Mouse (Mus musculus) urinary bladder, postnatal 36 days (tissue): ENCODE data around the gene Zdhhc22.

Experiments
- DNase-seq, 2 experiments: peaks; one replicate each; pipeline ENCODE4 v3.0.0; 2022; ENCODE audit warnings: low spot score in 2 of 2, mixed read lengths in 1 of 2

Zdhhc22 gene

DNA sequence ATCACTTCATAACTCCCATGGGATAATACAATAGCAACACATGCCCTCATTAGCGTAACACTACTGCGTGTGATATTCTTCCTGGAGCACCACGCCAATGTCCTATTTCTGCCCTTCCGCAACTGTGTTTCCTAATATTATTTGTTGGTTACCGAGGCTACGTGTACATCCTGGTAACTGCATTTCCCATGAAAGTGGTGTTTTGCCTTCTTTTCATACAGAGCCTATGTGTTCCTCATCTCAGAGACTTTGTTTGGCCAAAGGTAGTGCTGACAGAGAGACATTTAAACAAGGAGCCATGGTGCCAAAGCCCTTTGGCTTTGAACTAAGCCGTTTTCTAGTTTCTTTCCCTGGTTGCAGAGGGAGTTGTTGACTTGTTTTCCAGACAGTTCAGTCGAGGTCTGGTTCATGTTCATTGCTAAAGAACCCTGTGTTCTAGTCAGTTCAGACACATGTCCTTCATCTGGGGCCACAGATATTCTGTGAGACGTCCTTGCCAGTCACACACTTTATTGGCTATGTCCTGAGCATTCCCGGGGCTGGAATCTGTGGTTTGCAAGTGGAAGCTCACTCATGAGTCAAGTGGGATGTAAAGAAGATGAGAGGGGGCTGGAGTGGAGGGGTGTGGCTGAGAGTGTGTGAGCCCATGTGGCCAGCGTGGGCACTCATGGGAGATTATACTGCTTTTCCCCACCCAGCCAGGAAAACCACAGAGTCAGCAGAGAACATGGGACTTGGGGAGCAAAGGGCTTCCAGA is 53.5 kb downstream of the Zdhhc22 start:
- DNase-seq: no peak

DNA sequence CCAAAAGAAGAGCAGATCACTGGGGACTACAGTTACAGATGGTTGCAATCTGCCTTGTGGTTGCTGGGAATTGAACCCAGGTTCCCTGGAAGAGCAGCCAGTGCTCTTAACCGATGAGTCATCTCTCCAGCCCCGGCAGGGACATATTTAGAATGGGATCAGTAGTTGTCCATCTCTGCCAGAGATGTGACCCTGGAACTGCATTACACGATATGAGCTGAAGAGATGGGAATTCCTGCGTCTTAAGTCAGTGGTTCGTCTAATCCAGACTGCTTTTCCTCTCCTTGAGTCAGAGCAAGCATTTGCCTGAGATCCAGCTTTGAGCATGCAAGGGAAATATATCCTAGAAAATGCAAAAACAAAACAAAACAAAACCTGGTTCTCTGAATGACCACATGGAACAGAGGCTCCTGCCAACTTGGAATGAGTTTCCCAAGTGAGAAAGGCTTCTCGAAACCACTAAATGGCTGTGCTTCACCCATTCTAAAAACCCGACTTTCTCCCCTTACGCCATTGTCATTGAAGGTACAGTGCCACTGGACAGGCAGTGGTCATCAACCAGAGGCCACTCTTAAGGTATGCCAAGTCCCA is 54.4 kb downstream of the Zdhhc22 start:
- no peak for DNase-seq

DNA sequence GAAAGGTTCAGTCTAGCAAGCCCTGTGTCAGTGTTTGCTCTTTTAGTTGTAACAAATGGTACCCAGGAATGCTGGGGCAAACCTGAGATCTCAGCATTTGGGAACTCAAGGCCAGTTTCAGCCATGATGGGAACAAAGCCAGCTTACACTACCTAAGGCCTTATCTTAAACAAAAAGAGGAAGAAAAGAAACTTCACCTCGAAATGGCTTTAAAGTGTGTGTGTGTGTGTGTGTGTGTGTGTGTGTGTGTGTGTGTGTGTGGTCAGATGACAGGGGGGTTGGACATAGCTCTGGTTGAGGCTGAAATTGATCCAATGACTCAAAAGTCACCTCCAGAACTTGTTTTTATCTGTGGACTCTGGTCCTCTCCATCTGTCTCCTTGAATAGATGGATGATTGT is 55.5 kb downstream of the Zdhhc22 start:
- DNase-seq: no peak

DNA sequence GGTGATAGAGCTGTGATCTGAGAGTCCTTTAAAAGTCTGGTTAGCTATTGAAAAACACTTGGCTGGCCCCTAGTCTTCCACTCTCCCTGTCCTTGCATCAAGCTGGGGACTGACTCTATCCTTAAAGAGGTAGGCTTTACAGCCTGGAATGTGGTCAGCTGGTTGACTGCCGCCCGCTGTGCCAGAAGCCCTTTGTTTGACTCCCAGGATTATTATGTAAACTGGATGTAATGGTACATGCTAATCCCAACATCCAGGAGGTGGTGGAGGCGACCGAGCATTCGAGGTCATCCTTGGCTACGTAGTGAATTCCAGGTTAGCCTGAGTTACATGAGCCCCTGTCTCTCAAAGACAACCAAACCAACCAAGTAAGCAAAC is 57.7 kb downstream of the Zdhhc22 start:
- peak in 1 of 2 experiments; percentile 73 for DNase-seq

DNA sequence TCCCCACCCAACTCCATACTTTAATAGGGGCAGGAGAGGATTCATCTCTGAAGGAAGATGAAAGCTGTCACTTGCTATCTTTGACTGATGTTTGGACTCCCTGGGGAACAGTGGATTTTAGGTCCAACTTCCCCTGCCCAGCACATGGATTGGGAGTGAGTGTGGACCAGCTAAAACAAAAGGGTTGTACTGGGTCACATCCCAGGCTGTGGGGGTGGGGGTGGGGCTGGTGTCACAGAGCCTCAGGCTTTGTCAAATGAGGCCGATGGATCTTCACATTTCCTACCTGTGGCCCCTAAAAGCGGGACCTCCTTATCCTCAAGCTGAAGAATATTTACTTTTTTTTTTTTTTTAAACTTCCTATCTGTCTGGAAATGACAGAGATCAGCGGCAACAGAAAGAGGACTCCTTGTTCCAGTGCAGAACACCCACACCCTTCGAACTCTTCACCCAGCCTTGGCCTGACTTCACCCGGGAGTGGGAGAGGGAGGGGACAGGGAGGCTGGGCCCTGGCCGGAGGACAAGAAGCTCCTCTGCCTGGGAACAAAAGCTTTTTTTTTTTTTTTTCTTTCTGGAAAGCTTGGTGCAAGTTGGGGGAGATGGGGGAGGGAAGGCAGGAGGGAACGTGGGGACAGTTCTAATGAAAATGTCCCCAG is 58.2 kb downstream of the Zdhhc22 start:
- peak; percentile 54 to 85 for DNase-seq

DNA sequence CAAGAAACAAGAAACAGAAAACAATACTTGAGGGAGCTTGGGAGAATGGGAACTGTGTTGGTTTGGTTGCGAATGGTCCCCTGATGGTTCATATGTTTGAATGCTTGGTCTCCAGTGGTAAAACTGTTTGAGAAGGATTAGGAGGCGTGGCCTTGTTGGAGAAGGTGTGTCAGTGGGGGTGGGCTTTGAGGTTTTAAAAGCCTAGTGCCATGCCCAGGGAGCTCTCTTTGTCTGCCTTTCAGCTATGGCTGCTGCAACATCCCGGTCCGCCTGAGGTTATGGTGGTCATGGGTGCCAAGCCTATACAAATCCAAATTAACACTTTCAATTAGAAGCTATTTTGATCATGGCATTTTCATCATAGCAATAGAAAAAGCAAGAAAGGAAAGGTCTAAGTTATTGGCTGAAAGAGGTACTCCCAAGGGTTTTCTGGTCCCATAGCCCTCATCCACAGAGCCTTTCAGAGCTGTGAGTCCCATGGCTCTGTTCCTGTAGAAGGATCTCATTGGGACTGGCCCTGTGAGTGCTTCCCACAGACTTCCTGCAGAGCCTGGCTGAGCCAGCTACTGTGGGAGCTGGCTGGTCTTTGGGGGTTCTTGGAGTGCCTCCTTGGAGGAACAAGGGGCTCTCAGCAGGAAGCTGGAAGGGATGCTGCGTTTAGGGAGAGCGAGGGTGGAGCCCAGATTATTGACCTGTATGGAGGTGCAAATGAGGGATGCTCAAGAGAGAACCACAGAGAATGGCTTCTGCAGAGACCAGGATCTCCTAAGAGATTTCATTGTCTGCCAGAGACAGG is 59.1 kb downstream of the Zdhhc22 start:
- DNase-seq: no peak
